Mouse (Mus musculus) kidney, adult 2 months (tissue): ENCODE data around the gene Pes1. TPM values are rescaled to one million over a fixed set of nuclear protein-coding genes. Genes with fewer than 3 reads are reported as not detected.
A peak's percentile ranks its signal among the peaks of the same experiment; 100 is the strongest.

ENCODE experiments used
- DNase-seq: peaks from one replicate; pipeline ENCODE4 v3.0.0; 2021
- H3K27ac ChIP-seq: fragments of 200-500 bp; 2 replicates; pipeline ENCODE4 v1.5.1; 2012; ENCODE audit warnings: low read depth, low read length, control low read depth, inconsistent platforms; ENCODE audit not compliant: insufficient read depth
- H3K27me3 ChIP-seq: fragments of 200-500 bp; replicated peaks from 2 replicates; pipeline ENCODE4 v1.6.1; 2012; ENCODE audit warnings: mild to moderate bottlenecking, moderate library complexity, low read length, inconsistent platforms; ENCODE audit not compliant: control insufficient read depth, insufficient read depth
- H3K36me3 ChIP-seq: fragments of 200-500 bp; 2 replicates; pipeline ENCODE4 v1.6.1; 2012; ENCODE audit warnings: mild to moderate bottlenecking, moderate library complexity, low read length, inconsistent platforms; ENCODE audit not compliant: control insufficient read depth, insufficient read depth
- H3K4me1 ChIP-seq: fragments of 200-500 bp; 2 replicates; pipeline ENCODE4 v1.6.1; 2011; ENCODE audit warnings: low read length; ENCODE audit not compliant: control insufficient read depth, insufficient read depth
- H3K4me3 ChIP-seq: fragments of 200-500 bp; 2 replicates; pipeline ENCODE4 v1.5.1; 2011; ENCODE audit warnings: mild to moderate bottlenecking, low read depth, low read length, control low read depth; ENCODE audit not compliant: insufficient read depth
- CTCF ChIP-seq: fragments of 200-500 bp; conservative IDR thresholded peaks from 2 replicates; pipeline ENCODE4 v1.5.1; 2011; ENCODE audit warnings: low read depth, mild to moderate bottlenecking, control low read depth, low read length, moderate library complexity, mixed read lengths; ENCODE audit not compliant: insufficient read depth, insufficient read length
- POLR2A ChIP-seq: fragments of 200-500 bp; IDR thresholded peaks from one replicate; pipeline ENCODE4 v1.6.1; 2011; ENCODE audit warnings: low read depth, low read length, control low read depth
- WGBS: fragments of 180-500 bp; shearing (Covaris S2); methylation state at CpG from one replicate; pipeline ENCODE4 v1.1.7; 2018; 5-methylcytosine and 5-hydroxymethylcytosine counted together
- polyA plus RNA-seq: library from polyadenylated mRNA; depleted of rRNA; stranded (reverse); fragments of >200 nt; gene quantifications from 2 replicates; pipeline ENCODE4 v1.2.3, GENCODE M21; 2012

Gene Pes1
- polyA plus RNA-seq, 1 experiment, result 33.3 TPM

- H3K4me1 ChIP-seq, result peaks cover 8% of the 10 kb centered on the region; the same call in 1 of the 2 replicates
- H3K27ac ChIP-seq, result peak overlapping the region; percentile 46; the same call in 1 of the 2 replicates
- peak overlapping the region; percentile 44 for H3K4me3 ChIP-seq
- 76% methylated on average over 10 of the region's 10 CpGs for WGBS
- DNase-seq, result no peak
- H3K27me3 ChIP-seq, result no peaks in the 10 kb centered on the region
- no peaks in the 10 kb centered on the region for H3K36me3 ChIP-seq
- no peak for TF ChIP-seq POLR2A
- no peak for TF ChIP-seq CTCF
These were observed 620 bp upstream of the Pes1 start for GRCm38 (mm10) chr11:3963155-3963554.

DNA sequence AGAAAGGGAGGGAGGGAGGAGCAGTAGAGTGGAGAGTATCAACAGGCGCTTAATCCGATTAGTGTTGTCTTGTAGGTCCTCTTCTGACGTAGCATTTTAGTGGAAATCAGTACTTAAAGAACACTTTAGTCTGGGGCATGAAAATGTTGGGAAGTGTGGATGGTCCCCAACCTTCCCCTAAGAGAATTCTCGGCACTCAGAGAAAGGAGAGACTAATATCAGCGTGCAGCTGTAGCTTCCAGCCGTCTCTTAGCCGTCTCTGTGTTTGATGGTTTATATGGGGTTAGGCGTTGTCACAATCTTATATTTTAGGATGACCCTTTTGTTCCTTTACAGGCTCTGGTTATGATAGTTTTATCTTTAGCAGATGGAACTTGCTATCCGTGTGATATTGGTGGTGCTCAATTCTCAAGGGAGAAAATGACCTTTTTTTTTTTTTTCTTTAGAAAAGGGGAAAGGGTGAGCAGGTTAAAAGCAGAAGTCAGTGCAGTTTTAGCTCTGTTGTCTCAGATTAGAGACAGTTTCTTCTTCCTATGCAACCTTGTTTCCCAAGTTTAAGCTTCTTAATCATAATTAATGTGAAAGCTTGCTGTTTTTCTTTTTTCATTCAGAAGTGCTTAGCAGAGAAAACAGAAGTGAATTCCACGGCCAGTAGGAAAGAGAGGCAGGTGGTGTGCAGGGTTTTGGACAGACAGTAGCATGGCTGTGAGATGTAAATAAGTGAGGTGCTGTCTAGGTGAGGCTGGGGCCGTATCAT, 819 bp downstream of the Pes1 start:
- Histone ChIP-seq H3K27me3 (no peaks in the 10 kb centered on the region), H3K4me1 (peaks cover 8% of the 10 kb centered on the region; the same call in 1 of the 2 replicates), H3K4me3 (peak overlapping the region; percentile 81), H3K36me3 (no peaks in the 10 kb centered on the region), H3K27ac (no peak overlapping the region; the same call in 1 of the 2 replicates)
- 10% methylated on average over 11 of the region's 11 CpGs for WGBS
- TF ChIP-seq CTCF, result no peak
- TF ChIP-seq POLR2A, result no peak
- no peak for DNase-seq

DNA sequence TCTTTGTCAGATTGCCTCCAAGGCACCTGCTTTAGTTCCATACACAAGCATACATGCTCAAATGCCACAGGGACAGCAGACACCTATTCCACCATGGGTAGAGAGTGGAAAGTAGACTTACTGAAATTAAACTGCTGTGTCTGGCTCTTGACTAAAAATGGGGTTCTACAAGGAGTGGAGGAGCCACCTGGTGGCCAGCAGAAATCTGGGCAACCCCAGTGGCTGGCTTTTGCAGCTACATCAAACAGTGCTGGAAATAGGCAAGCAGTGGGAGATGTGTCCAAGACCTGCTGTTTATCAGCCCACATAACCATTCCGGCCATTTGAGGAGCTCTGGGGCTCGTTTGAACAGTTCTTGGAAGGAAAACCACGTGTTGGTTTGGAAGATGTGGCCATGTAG, 6.1 kb downstream of the Pes1 start:
- DNase-seq, result peak; percentile 57
- Histone ChIP-seq H3K27me3 (no peaks in the 10 kb centered on the region), H3K4me1 (peaks cover 2% of the 10 kb centered on the region; the same call in 1 of the 2 replicates), H3K4me3 (no peak overlapping the region), H3K36me3 (no peaks in the 10 kb centered on the region; the same call in 1 of the 2 replicates), H3K27ac (no peak overlapping the region)
- 73% methylated on average over 3 of the region's 3 CpGs for WGBS
- TF ChIP-seq CTCF, result peak; percentile 62
- no peak for TF ChIP-seq POLR2A

GRCm38 (mm10) chr11:3970361-3970760, 6.6 kb downstream of the Pes1 start:
- H3K36me3 ChIP-seq, result no peaks in the 10 kb centered on the region; the same call in 1 of the 2 replicates
- H3K27me3 ChIP-seq, result no peaks in the 10 kb centered on the region
- H3K27ac ChIP-seq, result no peak overlapping the region
- TF ChIP-seq CTCF (no peak), POLR2A (no peak)
- H3K4me1 ChIP-seq, result no peaks in the 10 kb centered on the region
- no peak overlapping the region for H3K4me3 ChIP-seq
- no peak for DNase-seq
- WGBS, result 97% methylated on average over 7 of the region's 7 CpGs

DNA sequence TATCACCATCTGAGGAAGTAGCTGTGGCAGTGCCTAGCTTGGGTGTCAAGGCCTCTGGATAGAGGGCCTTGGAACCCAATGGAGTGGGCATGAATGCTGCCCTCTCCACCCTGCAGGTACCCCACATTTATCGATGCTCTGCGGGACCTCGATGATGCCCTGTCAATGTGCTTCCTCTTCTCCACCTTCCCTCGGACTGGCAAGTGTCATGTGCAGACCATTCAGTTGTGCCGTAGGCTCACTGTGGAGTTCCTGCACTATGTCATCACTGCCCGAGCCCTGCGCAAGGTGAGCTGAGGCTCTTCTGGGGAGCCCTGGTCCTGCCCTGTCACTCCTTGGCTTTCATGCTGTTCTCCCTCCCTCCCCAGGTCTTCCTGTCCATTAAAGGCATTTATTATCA, 9.3 kb downstream of the Pes1 start:
- H3K36me3 ChIP-seq, result peaks cover 2% of the 10 kb centered on the region
- no peak for DNase-seq
- no peaks in the 10 kb centered on the region for H3K27me3 ChIP-seq
- no peak overlapping the region for H3K4me3 ChIP-seq
- peaks cover 3% of the 10 kb centered on the region; the same call in 1 of the 2 replicates for H3K4me1 ChIP-seq
- WGBS, result 90% methylated on average over 7 of the region's 7 CpGs
- H3K27ac ChIP-seq, result no peak overlapping the region
- TF ChIP-seq POLR2A, result no peak
- TF ChIP-seq CTCF, result no peak

- Histone ChIP-seq H3K4me3 (no peak overlapping the region), H3K36me3 (peaks cover 2% of the 10 kb centered on the region), H3K27ac (no peak overlapping the region), H3K4me1 (peaks cover 14% of the 10 kb centered on the region; the same call in 1 of the 2 replicates), H3K27me3 (no peaks in the 10 kb centered on the region)
- no peak for DNase-seq
- TF ChIP-seq POLR2A, result no peak
- no peak for TF ChIP-seq CTCF
- 81% methylated on average over 3 of the region's 3 CpGs for WGBS
These were observed 10.5 kb downstream of the Pes1 start for GRCm38 (mm10) chr11:3974311-3974710.

DNA sequence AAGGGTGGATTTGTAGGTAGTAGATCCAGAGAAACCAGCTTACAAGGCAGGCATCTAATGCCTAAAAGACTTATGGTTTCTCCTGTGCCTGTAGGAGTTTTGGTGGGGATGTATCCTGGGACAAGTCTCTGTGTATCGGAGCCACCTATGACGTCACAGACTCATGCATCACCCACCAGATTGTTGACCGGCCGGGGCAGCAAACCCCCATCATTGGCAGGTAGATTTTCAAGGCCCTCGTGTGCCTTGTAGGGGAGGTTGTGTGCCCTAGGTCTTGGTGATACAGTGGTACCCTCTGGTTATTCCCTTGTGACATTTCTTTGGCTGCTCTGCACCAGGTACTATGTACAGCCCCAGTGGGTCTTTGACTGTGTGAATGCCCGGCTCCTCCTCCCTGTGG, 12.9 kb downstream of the Pes1 start, which contains the start of gene 4930556J24Rik:
Gene 4930556J24Rik, minus strand, starts transcription at position 101 of the 400 bp plus-strand sequence.
- no peak for DNase-seq
- TF ChIP-seq CTCF, result no peak
- TF ChIP-seq POLR2A, result no peak
- no peaks in the 10 kb centered on the region for H3K27me3 ChIP-seq
- H3K27ac ChIP-seq, result no peak within 1 kb of the TSS
- no peak within 1 kb of the TSS for H3K4me3 ChIP-seq
- H3K36me3 ChIP-seq, result peaks cover 2% of the 10 kb centered on the region
- 95% methylated on average over 6 of the region's 6 CpGs for WGBS
- peaks cover 18% of the 10 kb centered on the region; the same call in 1 of the 2 replicates for H3K4me1 ChIP-seq
